Mouse (Mus musculus) midbrain, embryonic 11.5 days (tissue): ENCODE results near the gene Olfr424. TPM values are rescaled to one million over a fixed set of nuclear protein-coding genes. Genes with fewer than 3 reads are reported as not detected.

Source experiments
- polyA plus RNA-seq: library from polyadenylated mRNA; unstranded; fragments of >200 nt; fragmentation: Nextera tagmentation; extraction: Ambion mirVana; gene quantifications from 2 replicates; pipeline ENCODE4 v1.2.1, GENCODE M21; 2014

Gene Olfr424
- polyA plus RNA-seq, 1 experiment from 2014 or later = not detected

Other genes with a start within 250 kb of the Olfr424 start
- 0.15 and 0.19 TPM in 2 replicates for gene Ifi211, start 218.5 kb upstream of the Olfr424 start, polyA plus RNA-seq
- 0.36 and 0.58 TPM in 2 replicates for gene Mndal, start 189.0 kb upstream of the Olfr424 start, polyA plus RNA-seq
- gene Ifi203, start 188.8 kb upstream of the Olfr424 start, polyA plus RNA-seq = 0.10 TPM in 1 of 2 replicates, not detected in the other
- gene Ifi202b, start 148.8 kb upstream of the Olfr424 start, polyA plus RNA-seq = not detected in 2 replicates
- gene Ifi205, start 99.7 kb upstream of the Olfr424 start, polyA plus RNA-seq = not detected in 2 replicates
- not detected in 2 replicates for gene Olfr433, start 90.8 kb upstream of the Olfr424 start, polyA plus RNA-seq
- not detected in 2 replicates for gene Olfr432, start 82.3 kb upstream of the Olfr424 start, polyA plus RNA-seq
- gene Olfr430, start 64.9 kb upstream of the Olfr424 start, polyA plus RNA-seq = not detected in 2 replicates
- not detected in 2 replicates for gene Olfr429, start 47.2 kb upstream of the Olfr424 start, polyA plus RNA-seq
- gene Olfr427, start 34.6 kb upstream of the Olfr424 start, polyA plus RNA-seq = not detected in 2 replicates
- gene Olfr231, start 10.4 kb upstream of the Olfr424 start, polyA plus RNA-seq = not detected in 2 replicates
- not detected in 2 replicates for gene Olfr420, start 24.1 kb downstream of the Olfr424 start, polyA plus RNA-seq
- 2.1 TPM in 2 replicates for gene Spta1, start 41.3 kb downstream of the Olfr424 start, polyA plus RNA-seq
- gene Olfr419, start 120.5 kb downstream of the Olfr424 start, polyA plus RNA-seq = not detected in 2 replicates
- not detected in 2 replicates for gene Mptx1, start 199.0 kb downstream of the Olfr424 start, polyA plus RNA-seq
- not detected in 2 replicates for gene Olfr417, start 233.6 kb downstream of the Olfr424 start, polyA plus RNA-seq